Mouse (Mus musculus): ENCODE measurements around the gene Gm20431.
"Not testable (repeated sequence)": the region's sequence is repeated elsewhere in the genome, so short reads cannot be mapped to it uniquely, and the experiment has no call there.

Gm20431 gene

DNA sequence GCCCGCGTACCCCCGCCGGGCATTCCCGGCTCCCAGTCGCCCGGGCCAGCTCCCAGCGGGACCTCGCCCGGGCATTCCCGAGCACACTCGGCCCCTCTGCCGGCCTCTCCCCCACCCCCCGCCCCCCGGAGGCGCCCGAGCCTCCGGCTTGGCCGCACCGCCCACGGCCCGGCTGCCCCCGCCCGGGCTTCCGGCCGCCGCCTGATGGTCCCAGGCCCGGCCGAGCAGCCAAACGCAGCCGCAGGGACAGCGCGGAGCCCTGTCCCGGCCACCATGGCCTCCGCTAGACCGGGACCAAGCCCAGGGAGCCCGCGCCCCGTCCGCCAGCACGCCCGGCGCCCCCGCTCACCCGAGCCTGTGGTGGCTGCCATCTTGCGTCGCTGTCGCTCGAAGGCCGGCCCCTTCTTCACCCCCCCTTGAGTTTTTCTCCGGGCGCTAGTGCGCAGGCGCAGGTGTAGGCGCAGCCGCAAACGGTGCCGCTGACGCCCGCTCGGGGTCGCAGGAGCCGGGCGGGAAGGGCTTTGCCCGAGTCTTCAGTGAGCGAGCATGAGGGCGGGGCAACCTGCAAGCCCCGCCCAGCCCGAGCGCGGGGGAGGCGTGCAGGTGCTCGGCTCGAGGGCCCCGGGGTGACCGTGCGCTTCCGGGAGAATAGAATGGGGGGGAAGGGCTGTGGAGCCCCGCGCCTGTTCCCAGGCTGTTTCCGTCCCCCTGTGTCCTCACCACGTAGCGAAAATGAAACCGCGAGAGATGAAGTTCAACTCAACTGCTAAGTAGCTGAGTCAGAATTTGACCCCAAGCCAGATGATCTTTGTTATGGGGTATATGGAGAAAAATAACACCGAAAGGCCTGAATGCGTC is 29.5 kb downstream of the Gm20431 start, which contains the start of gene Ube2v1:
Ube2v1 (minus strand) TSS at position 505 of the 858 bp plus-strand sequence.
- DNase-seq (ENCODE audit: low spot score in 2 of 2), result peak; percentile 97

GRCm38 (mm10) chr2:167631181-167631590 is 30.1 kb downstream of the Gm20431 start:
- peak in 1 of 2 experiments; percentile 35 for DNase-seq (ENCODE audit: low spot score in 2 of 2)

DNA sequence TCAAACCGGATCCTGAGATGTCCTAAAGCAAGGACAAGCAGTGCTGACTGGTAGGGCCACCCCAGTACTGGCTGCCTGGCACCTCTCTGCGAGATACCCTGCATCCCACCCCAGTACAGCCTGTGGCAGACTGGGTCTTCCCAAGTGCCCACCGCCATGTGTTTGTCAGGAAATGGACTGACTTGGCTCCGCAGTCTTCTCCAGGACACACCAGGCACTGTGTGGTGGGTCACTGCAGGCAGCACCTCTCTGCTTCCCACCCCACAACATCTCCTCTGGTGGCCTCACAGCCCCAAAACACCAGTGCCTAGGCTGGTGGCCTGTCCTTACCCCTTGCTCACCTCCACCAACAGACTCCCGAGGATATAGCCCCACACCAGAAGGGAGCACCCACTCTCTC is 30.9 kb downstream of the Gm20431 start:
- DNase-seq (ENCODE audit: low spot score in 2 of 2), result no peak

DNA sequence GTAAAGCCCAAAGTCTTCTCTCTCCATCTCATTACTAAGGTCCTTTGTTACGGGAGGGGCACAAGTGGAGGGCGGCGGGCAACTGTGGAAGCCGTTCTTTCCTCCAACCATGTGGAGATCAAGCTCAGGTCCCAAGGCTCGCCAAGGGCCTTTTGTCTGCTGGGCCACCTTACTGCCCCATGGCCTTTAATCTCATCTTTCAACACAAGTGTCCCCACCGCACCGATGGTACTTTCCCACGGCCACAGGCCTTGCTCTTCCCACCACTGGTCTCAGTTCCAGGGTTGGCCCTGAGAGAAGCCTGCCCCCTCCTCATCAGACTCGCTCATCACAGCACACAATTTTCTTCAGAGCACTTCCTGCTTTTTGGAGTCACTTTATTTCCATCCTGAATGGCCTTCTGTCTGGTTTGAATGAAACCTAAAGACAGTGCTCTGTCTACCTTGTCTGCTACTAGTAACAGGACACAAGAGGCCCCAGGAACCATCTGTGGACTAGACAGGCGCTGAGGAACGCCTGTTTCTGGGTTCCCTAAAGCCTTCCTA is 31.6 kb downstream of the Gm20431 start:
- no peak for DNase-seq (ENCODE audit: low spot score in 2 of 2)

GRCm38 (mm10) chr2:167628872-167629271 is 32.4 kb downstream of the Gm20431 start:
- peak in 1 of 2 experiments; percentile 45 for DNase-seq (ENCODE audit: low spot score in 2 of 2)

GRCm38 (mm10) chr2:167627019-167627418 is 34.3 kb downstream of the Gm20431 start:
- no peak for DNase-seq (ENCODE audit: low spot score in 2 of 2)

GRCm38 (mm10) chr2:167625670-167626069 is 35.6 kb downstream of the Gm20431 start:
- no peak for DNase-seq (ENCODE audit: low spot score in 2 of 2)

GRCm38 (mm10) chr2:167624368-167625075 is 36.8 kb downstream of the Gm20431 start:
- no peak for DNase-seq (ENCODE audit: low spot score in 2 of 2)

DNA sequence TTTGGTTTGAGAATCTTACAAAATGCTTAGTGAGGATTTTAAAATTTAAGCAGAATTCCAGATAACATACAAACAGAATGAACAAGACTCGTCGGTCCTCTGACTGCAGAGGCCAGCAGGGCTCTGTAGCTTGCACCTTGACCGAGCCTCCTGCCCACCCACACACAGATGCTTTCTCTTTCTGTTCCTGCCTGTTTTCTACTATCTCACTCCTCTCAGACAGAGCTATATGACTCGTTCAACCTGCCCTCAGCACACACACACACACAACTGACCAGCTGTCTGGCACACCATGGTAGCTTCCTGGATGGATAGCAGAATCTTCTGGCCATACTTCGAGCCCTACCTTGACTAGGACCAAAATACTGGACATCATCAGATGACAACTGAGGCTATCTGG is 38.3 kb downstream of the Gm20431 start:
- DNase-seq (ENCODE audit: low spot score in 2 of 2), result no peak

- no peak for DNase-seq (ENCODE audit: low spot score in 2 of 2)
Measured at GRCm38 (mm10) chr2:167622352-167622751, 38.9 kb downstream of the Gm20431 start.

DNA sequence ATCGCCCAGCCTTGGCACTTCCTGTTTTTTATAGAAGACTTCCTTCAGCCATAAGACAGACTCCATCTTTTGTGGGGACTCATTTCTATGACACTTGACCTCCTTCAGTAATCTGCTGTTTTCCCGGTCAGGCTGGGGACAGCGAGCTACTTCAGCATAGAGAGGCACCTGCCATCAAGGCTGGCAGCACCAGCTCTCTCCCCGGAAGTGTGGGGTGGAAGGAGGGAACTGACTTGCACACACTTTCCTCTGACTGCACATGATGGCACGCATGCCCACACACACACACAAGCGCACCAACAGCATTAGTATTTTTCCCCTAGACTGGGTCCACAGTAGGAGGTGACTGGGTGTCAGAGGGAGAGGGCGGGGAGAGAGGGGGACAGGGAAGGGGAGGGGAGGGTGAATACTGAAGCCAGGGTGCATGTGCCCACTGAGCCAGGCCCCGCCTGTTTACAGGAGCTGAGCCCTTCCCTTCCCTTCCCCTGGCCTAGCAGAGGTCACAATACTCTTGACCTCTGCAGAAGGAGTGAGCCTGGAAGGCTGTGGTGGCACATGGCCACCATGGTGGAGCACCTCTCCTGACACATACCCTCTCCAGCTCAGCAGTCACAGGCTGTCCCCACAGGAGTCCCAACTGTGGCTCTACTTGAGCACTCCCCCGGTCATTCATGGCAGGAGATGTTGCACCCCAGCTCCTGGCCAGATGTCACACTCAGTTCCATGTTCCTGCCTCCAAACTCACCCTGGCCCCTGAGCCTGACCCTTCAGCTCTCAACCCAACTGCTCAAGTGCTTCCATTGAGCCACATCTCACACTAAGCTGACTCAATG is 39.8 kb downstream of the Gm20431 start:
- DNase-seq (ENCODE audit: low spot score in 2 of 2), result no peak

DNA sequence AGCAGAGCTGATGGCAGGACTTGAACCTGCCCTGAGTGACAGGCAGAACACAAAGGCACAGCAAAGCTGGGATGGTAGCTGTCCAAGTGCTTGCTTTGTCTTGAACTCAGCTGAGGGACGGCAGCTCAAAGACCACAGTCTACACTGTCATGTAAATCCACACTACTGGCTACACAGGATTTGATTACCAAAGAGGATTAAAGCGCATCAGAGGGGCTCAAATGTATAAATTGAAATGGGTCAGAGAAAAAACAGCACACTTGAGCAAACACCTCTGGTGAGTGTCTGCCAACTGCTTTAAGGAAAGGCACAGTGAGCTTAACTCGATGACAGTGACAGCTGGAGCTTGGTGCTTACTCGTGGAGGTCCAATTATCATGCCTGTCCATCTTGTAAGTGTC is 43.8 kb downstream of the Gm20431 start:
- DNase-seq (ENCODE audit: low spot score in 2 of 2), result no peak

- no peak for DNase-seq (ENCODE audit: low spot score in 2 of 2)
Measured at GRCm38 (mm10) chr2:167617034-167617433, 44.3 kb downstream of the Gm20431 start.

DNA sequence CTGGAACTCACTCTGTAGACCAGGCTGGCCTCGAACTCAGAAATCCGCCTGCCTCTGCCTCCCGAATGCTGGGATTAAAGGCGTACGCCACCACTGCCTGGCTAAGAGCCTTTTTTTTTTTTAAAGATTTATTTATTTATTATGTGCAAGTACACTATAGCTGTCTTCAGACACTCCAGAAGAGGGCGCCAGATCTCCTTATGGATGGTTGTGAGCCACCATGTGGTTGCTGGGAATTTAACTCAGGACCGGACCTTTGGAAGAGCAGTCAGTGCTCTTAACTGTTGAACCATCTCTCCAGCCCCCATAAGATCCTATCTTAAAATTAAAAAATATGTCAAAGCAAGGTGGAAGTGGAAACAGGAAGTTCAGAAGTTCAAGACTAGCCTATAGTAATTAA is 48.0 kb downstream of the Gm20431 start:
- DNase-seq (ENCODE audit: low spot score in 2 of 2), result not testable (repeated sequence)

GRCm38 (mm10) chr2:167612122-167612521 is 49.2 kb downstream of the Gm20431 start:
- no peak for DNase-seq (ENCODE audit: low spot score in 2 of 2)

DNA sequence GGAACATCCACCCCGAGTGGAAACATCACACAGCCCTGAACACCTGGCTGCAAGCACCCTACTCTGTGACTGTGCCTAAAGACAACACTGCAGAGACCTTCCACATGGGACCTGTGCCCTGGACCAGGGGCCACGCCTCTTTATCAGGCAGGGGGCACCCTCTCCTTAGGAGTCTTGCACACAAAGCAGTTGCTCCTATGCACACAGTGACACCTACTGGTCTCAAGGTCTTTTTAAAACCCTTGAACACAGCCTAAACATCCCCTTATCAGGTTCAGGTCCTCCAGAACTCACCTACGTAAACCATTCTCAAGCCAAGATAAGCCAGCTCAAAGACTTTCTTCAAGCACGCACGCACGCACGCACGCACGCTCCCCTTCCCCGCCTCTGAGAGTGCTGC is 50.0 kb downstream of the Gm20431 start:
- no peak for DNase-seq (ENCODE audit: low spot score in 2 of 2)

- DNase-seq (ENCODE audit: low spot score in 2 of 2), result no peak
Measured at GRCm38 (mm10) chr2:167606745-167607123, 54.6 kb downstream of the Gm20431 start.

DNA sequence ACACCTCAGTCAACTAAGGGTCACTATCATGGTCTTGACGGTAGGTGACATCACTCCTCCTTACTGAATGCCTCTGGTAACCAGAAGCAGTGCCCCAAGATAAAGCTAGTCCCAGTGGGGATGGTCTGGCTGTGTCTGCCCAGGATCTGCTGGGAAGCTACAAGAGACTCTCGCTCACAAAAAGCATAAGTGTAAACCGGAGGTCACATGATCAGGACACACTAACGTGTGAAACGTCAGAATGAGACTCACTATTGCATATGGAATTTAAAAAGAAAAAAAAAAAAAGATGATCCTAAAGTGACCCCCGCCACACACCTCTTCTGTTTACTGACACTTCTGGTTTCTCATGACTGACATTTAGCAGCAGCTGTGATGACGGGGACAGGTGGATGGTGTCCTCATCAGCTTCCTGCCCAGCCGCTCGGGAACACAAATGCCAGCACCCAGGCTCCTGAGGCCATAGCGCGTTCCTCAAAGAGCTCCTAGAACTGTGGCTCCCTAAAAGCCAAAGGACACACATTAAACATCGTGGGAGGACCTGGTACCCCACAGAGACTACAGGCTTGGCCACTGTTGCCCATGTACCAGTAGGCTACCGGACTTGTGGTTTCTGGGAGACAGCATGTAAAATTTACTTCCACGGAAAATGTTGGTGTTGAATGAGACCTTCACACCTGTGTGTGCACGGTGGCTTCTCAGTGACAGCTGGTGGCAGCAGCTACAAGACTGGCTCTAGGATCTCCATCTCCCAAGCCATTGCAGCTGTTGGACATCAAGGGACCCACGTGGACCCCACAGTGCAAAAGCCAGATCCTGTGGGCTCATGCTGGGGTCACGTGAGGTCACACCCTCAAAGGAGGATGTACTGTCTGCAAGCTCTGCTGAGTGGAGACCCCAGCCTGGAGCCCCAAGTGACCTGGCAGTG is 55.2 kb downstream of the Gm20431 start:
- DNase-seq (ENCODE audit: low spot score in 2 of 2), result no peak

GRCm38 (mm10) chr2:167605178-167605794 is 56.0 kb downstream of the Gm20431 start:
- DNase-seq (ENCODE audit: low spot score in 2 of 2), result peak; percentile 77 to 82

- no peak for DNase-seq (ENCODE audit: low spot score in 2 of 2)
Measured at GRCm38 (mm10) chr2:167602978-167603377, 58.3 kb downstream of the Gm20431 start.
